Mouse (Mus musculus) forebrain, embryonic 14.5 days (tissue): ENCODE data around the gene Nelfb. TPM values are rescaled to one million over a fixed set of nuclear protein-coding genes. Genes with fewer than 3 reads are reported as not detected.
A peak's percentile ranks its signal among the peaks of the same experiment; 100 is the strongest.

ENCODE experiments used
- ATAC-seq: fragments of 200-750 bp; cut with Nextera tagmentation; 2 replicates; pipeline ENCODE4 v1.8.0; 2017; ENCODE audit warnings: mild to moderate bottlenecking, moderate library complexity
- DNase-seq: peaks from one replicate; pipeline ENCODE4 v3.0.0-alpha.2; 2015; ENCODE audit warnings: low spot score
- H3K27ac ChIP-seq: fragments of 300-500 bp; sonication (generic); 2 replicates; pipeline ENCODE4 v1.5.1; 2014; ENCODE audit warnings: low read depth, mild to moderate bottlenecking, control low read depth, low read length, moderate library complexity
- H3K27me3 ChIP-seq: fragments of 300-500 bp; sonication (generic); replicated peaks from 2 replicates; pipeline ENCODE4 v1.6.1; 2014; ENCODE audit warnings: low read length, control low read depth, mixed read lengths; ENCODE audit not compliant: control insufficient read depth, insufficient read depth
- H3K36me3 ChIP-seq: fragments of 300-500 bp; sonication (generic); 2 replicates; pipeline ENCODE4 v1.6.1; 2014; ENCODE audit warnings: low read length, control low read depth; ENCODE audit not compliant: control insufficient read depth, insufficient read depth
- H3K4me1 ChIP-seq: fragments of 300-500 bp; sonication (generic); 2 replicates; pipeline ENCODE4 v1.6.1; 2014; ENCODE audit warnings: antibody characterized with exemption, low read length, control low read depth; ENCODE audit not compliant: control insufficient read depth, insufficient read depth
- H3K4me2 ChIP-seq: fragments of 300-500 bp; sonication (generic); 2 replicates; pipeline ENCODE4 v1.6.1; 2014; ENCODE audit warnings: mild to moderate bottlenecking, control low read depth, low read length
- H3K4me3 ChIP-seq: fragments of 300-500 bp; sonication (generic); 2 replicates; pipeline ENCODE4 v1.5.1; 2014; ENCODE audit warnings: low read depth, low read length, control low read depth
- H3K9ac ChIP-seq: fragments of 300-500 bp; sonication (generic); 2 replicates; pipeline ENCODE4 v1.6.1; 2014; ENCODE audit warnings: mild to moderate bottlenecking, low read length, control low read depth, moderate library complexity
- H3K9me3 ChIP-seq: fragments of 300-500 bp; sonication (generic); replicated peaks from 2 replicates; pipeline ENCODE4 v1.6.1; 2016; ENCODE audit warnings: low read length, control low read depth, mixed read lengths; ENCODE audit not compliant: control insufficient read depth
- WGBS: fragments of 180-500 bp; shearing (Covaris S2); extraction: QIAGEN DNeasy Blood & Tissue Kit; methylation state at CpG from one replicate; pipeline ENCODE4 v1.1.7; 2014; 5-methylcytosine and 5-hydroxymethylcytosine counted together
- polyA plus RNA-seq: library from polyadenylated mRNA; unstranded; fragments of >200 nt; fragmentation: Nextera tagmentation; extraction: Ambion mirVana; gene quantifications from 2 replicates; pipeline ENCODE4 v1.2.1, GENCODE M21; 2014

The Nelfb gene
- polyA plus RNA-seq, 1 experiment from 2014 or later = 68.8 TPM

DNA sequence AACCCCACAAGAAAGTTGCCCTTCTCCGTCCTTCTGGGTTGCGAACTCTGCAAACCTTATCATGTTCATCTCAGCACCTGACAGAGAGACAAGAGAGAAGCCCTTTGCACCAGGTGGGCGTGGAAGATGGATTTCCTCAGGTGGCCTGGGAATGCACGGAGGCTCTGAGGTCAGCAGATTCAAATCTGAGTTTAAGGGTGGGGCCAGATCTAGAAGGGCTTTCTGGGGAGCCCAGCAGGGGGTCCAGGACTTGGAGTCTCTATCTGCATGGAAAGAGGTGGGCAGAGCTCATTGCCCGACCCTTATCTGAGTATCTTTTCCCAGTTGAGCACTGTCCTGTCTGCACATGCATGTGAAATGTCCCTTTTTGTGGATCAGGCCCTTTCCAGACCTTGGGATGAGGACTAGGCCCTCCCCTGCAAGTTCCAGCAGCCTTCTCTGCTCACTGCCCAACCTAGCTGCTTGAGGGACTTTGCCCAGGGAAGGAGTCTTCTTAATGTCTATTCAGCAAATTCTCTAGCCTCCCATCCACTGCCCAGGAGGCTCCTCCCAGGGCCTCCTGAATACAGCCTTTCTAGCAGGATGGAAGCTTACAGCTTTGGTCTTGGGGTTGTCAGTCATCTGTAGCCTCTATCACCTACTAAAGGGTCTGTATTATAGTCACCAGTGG lies 23.4 kb upstream of the Nelfb start:
- Histone ChIP-seq H3K4me1 (no peaks in the 10 kb centered on the region), H3K4me2 (no peak overlapping the region), H3K4me3 (no peak overlapping the region), H3K27ac (no peak overlapping the region), H3K27me3 (no peaks in the 10 kb centered on the region), H3K9me3 (no peaks in the 10 kb centered on the region), H3K36me3 (no peaks in the 10 kb centered on the region), H3K9ac (no peak overlapping the region)
- DNase-seq (no peak), ATAC-seq (no peak)
- WGBS = 74% methylated on average over 5 of the region's 5 CpGs

- DNase-seq = no peak
- Histone ChIP-seq H3K4me3 (no peak within 1 kb of the TSS), H3K9ac (no peak within 1 kb of the TSS), H3K27me3 (no peaks in the 10 kb centered on the region), H3K36me3 (no peaks in the 10 kb centered on the region), H3K27ac (no peak within 1 kb of the TSS), H3K4me2 (no peak within 1 kb of the TSS), H3K4me1 (no peaks in the 10 kb centered on the region), H3K9me3 (no peaks in the 10 kb centered on the region)
- 90% methylated on average over 3 of the region's 3 CpGs for WGBS
- ATAC-seq = no peak
These were observed 22.8 kb upstream of the Nelfb start, which contains the start of gene Slc34a3 for GRCm38 (mm10) chr2:25234050-25234449. Gene Slc34a3 (minus strand): TSS chr2:25234364.

GRCm38 (mm10) chr2:25233421-25233820 lies 22.1 kb upstream of the Nelfb start:
- Histone ChIP-seq H3K9me3 (no peaks in the 10 kb centered on the region), H3K27ac (no peak overlapping the region), H3K4me1 (no peaks in the 10 kb centered on the region), H3K4me2 (no peak overlapping the region), H3K27me3 (no peaks in the 10 kb centered on the region), H3K9ac (no peak overlapping the region), H3K4me3 (no peak overlapping the region), H3K36me3 (no peaks in the 10 kb centered on the region)
- WGBS = 81% methylated on average over 4 of the region's 4 CpGs
- DNase-seq (no peak), ATAC-seq (no peak)

GRCm38 (mm10) chr2:25231038-25231437 lies 19.7 kb upstream of the Nelfb start:
- H3K9me3 ChIP-seq = no peaks in the 10 kb centered on the region
- ATAC-seq = no peak
- 49% methylated on average over 12 of the region's 12 CpGs for WGBS
- H3K4me3 ChIP-seq = no peak overlapping the region
- no peak overlapping the region for H3K9ac ChIP-seq
- H3K27ac ChIP-seq = no peak overlapping the region
- no peaks in the 10 kb centered on the region for H3K27me3 ChIP-seq
- H3K4me2 ChIP-seq = no peak overlapping the region
- no peak for DNase-seq
- no peaks in the 10 kb centered on the region for H3K36me3 ChIP-seq
- H3K4me1 ChIP-seq = no peaks in the 10 kb centered on the region

- WGBS = 89% methylated on average over 7 of the region's 7 CpGs
- no peak overlapping the region for H3K27ac ChIP-seq
- H3K4me1 ChIP-seq = peaks cover 2% of the 10 kb centered on the region; the same call in 1 of the 2 replicates
- DNase-seq (no peak), ATAC-seq (no peak)
- no peak overlapping the region for H3K4me2 ChIP-seq
- no peaks in the 10 kb centered on the region for H3K36me3 ChIP-seq
- H3K9me3 ChIP-seq = no peaks in the 10 kb centered on the region
- no peak overlapping the region for H3K9ac ChIP-seq
- no peaks in the 10 kb centered on the region for H3K27me3 ChIP-seq
- no peak overlapping the region for H3K4me3 ChIP-seq
These were observed 19.3 kb upstream of the Nelfb start for GRCm38 (mm10) chr2:25230581-25230980.

GRCm38 (mm10) chr2:25229582-25229981 lies 18.3 kb upstream of the Nelfb start:
- Histone ChIP-seq H3K4me3 (no peak overlapping the region), H3K4me2 (no peak overlapping the region), H3K4me1 (peaks cover 5% of the 10 kb centered on the region), H3K9me3 (no peaks in the 10 kb centered on the region), H3K27ac (no peak overlapping the region), H3K9ac (no peak overlapping the region), H3K36me3 (no peaks in the 10 kb centered on the region), H3K27me3 (no peaks in the 10 kb centered on the region)
- 80% methylated on average over 5 of the region's 5 CpGs for WGBS
- DNase-seq = no peak
- no peak for ATAC-seq

GRCm38 (mm10) chr2:25228995-25229530 lies 17.8 kb upstream of the Nelfb start:
- H3K4me3 ChIP-seq = no peak overlapping the region
- no peak overlapping the region for H3K9ac ChIP-seq
- ATAC-seq (no peak), DNase-seq (no peak)
- H3K27me3 ChIP-seq = no peaks in the 10 kb centered on the region
- no peak overlapping the region for H3K4me2 ChIP-seq
- WGBS = 66% methylated on average over 6 of the region's 6 CpGs
- H3K4me1 ChIP-seq = peaks cover 5% of the 10 kb centered on the region
- no peak overlapping the region for H3K27ac ChIP-seq
- H3K9me3 ChIP-seq = no peaks in the 10 kb centered on the region
- H3K36me3 ChIP-seq = no peaks in the 10 kb centered on the region

DNA sequence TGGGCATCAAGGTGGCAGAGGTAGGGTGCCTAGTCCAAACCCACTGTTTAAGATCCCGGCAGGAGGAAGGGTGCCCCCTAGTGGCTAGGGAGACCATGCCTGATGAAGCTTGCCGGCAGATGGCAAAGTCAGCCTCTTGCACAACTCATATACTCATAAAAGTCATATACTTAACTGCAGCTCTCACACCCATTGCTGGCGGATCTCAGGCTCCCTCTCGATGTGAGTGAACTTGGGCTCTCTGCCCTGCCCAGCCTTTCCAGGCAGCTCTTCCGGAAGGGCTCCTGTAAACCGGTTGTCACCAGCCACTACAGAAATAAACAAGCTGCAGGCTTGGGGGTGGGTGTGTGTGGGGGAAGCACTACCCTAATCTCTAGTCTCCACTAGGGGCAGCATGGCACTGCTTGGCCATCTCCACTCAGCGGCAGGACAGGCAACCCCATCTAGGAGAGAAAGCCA lies 17.2 kb upstream of the Nelfb start:
- ATAC-seq (no peak), DNase-seq (peak; percentile 91)
- peaks cover 8% of the 10 kb centered on the region for H3K4me1 ChIP-seq
- peak overlapping the region; percentile 58 for H3K27ac ChIP-seq
- H3K27me3 ChIP-seq = no peaks in the 10 kb centered on the region
- H3K9ac ChIP-seq = 0 out of 2 replicates have a peak overlapping the region, but pooled peaks have one; percentile 37
- H3K9me3 ChIP-seq = no peaks in the 10 kb centered on the region
- H3K4me2 ChIP-seq = peak overlapping the region; percentile 41
- 2% methylated on average over 7 of the region's 7 CpGs for WGBS
- H3K4me3 ChIP-seq = peak overlapping the region; percentile 15; the same call in 1 of the 2 replicates
- no peaks in the 10 kb centered on the region for H3K36me3 ChIP-seq

GRCm38 (mm10) chr2:25227406-25227805 lies 16.1 kb upstream of the Nelfb start:
- Histone ChIP-seq H3K4me2 (no peak overlapping the region), H3K36me3 (no peaks in the 10 kb centered on the region), H3K4me1 (peaks cover 12% of the 10 kb centered on the region), H3K27me3 (no peaks in the 10 kb centered on the region), H3K4me3 (no peak overlapping the region), H3K27ac (no peak overlapping the region), H3K9me3 (no peaks in the 10 kb centered on the region), H3K9ac (no peak overlapping the region)
- ATAC-seq = no peak
- WGBS = 85% methylated on average over 4 of the region's 4 CpGs
- no peak for DNase-seq
